Mouse (Mus musculus): ENCODE results near the gene Pemt. TPM values are rescaled to one million over a fixed set of nuclear protein-coding genes. Genes with fewer than 3 reads are reported as not detected.

Gene Pemt
- polyA plus RNA-seq, 1 experiment from 2014 or later: 6.0 TPM

DNA sequence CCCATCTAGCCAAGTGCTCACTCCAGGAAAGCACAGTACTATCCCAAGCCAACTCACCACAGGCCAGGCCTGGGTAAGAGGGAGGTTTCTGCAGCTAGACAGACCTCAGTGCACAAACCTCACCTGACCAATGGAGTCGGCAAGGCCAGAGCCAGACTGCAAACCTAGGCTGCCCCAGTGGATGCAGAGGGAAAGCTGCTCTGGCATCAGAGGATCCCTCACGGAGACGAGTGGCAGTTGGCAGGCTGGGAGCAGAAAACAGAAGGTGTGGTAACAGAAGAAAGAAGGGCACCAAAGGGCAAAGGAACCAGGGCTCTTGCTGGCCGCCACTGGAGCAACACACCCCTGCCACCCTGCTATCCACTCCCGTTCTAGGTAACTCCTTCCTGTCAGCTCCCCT, 20.1 kb downstream of the Pemt start:
- no peaks in the 10 kb centered on the region for H3K9me3 ChIP-seq (ENCODE audit: control insufficient read depth, low read length)
- no peaks in the 10 kb centered on the region for H3K27me3 ChIP-seq (ENCODE audit: control insufficient read depth, insufficient read depth, low read length)
- no peak overlapping the region for H3K9ac ChIP-seq (ENCODE audit: low read length)
- H3K4me3 ChIP-seq (ENCODE audit: low read depth, low read length): no peak overlapping the region
- H3K4me2 ChIP-seq: no peak overlapping the region
- no peaks in the 10 kb centered on the region for H3K4me1 ChIP-seq (ENCODE audit: control insufficient read depth, insufficient read depth, low read length)
- DNase-seq (ENCODE audit: low spot score, missing footprints) (no peak), ATAC-seq (ENCODE audit: low FRiP score) (no peak)
- no peak overlapping the region for H3K27ac ChIP-seq (ENCODE audit: low read depth, low read length)
- WGBS: 84% methylated on average over 5 of the region's 5 CpGs
- no peaks in the 10 kb centered on the region for H3K36me3 ChIP-seq (ENCODE audit: control insufficient read depth, insufficient read depth, low read length)

DNA sequence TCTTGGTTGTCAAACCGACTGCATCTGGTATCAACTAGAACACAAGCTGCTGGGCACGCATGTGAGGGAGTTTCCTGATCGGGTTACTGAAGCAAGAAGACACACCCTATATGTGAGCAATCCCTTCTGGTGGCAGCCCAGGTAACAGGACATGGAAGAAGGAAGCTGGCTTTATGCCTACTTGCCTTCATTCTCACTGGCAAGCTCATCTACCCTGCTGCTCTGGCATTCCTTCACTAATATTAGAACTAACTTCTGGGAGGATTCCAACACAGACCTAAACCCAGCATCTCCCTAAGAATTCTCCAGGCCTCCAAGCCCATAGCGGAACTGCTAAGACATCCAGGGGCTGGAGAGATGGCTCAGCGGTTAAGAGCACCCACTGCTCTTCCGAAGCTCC, 25.1 kb downstream of the Pemt start:
- Histone ChIP-seq H3K9me3 (ENCODE audit: control insufficient read depth, low read length) (no peaks in the 10 kb centered on the region), H3K9ac (ENCODE audit: low read length) (no peak overlapping the region), H3K4me1 (ENCODE audit: control insufficient read depth, insufficient read depth, low read length) (no peaks in the 10 kb centered on the region), H3K27ac (ENCODE audit: low read depth, low read length) (no peak overlapping the region), H3K36me3 (ENCODE audit: control insufficient read depth, insufficient read depth, low read length) (no peaks in the 10 kb centered on the region), H3K4me2 (no peak overlapping the region), H3K27me3 (ENCODE audit: control insufficient read depth, insufficient read depth, low read length) (no peaks in the 10 kb centered on the region), H3K4me3 (ENCODE audit: low read depth, low read length) (no peak overlapping the region)
- DNase-seq (ENCODE audit: low spot score, missing footprints): no peak
- no peak for ATAC-seq (ENCODE audit: low FRiP score)
- WGBS: 90% methylated on average over 6 of the region's 6 CpGs

DNA sequence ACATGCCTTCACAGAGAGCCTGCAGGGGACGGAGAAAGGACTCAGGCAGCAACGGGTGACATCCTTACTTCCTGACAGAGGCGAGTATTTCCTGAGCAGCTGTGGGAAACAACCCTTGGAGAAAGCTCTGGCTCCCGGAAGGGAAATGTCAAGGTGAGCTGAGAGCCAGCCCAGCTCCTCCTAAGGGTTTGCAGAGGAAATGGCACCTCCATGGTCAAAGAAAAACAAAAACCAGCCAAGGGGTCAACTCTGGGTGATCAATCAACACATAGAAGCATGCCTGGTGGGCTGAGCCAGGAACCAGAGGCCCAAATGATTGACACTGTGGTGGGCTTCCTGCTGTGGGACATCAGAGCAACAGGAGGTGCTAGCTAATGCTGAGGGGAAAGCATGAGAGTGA, 29.6 kb downstream of the Pemt start:
- DNase-seq (ENCODE audit: low spot score, missing footprints): no peak
- no peak for ATAC-seq (ENCODE audit: low FRiP score)
- 72% methylated on average over 4 of the region's 4 CpGs for WGBS

DNA sequence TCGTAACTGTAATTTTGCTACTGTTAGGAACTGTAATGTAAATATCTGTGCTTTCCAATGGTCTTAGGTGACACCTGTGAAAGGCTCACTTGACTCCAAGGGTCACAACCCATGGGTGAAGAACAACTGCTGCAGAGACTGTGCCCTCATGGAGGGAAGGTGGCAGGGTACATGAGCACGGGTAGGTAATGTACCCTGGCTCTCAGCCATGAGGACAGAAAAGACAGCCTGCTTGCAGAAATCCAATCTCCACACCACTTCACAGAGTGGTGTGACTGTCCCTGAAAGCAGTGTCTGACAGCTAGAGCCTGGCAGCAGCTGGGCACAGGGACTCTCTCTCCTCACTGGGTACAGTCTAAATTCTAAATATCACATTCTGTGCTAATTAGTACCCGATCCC, 34.8 kb downstream of the Pemt start:
- WGBS: 84% methylated on average over 3 of the region's 3 CpGs
- Histone ChIP-seq H3K36me3 (ENCODE audit: control insufficient read depth, insufficient read depth, low read length) (no peaks in the 10 kb centered on the region), H3K9ac (ENCODE audit: low read length) (no peak overlapping the region), H3K27ac (ENCODE audit: low read depth, low read length) (no peak overlapping the region), H3K4me1 (ENCODE audit: control insufficient read depth, insufficient read depth, low read length) (no peaks in the 10 kb centered on the region; the same call in 1 of the 2 replicates), H3K4me2 (no peak overlapping the region), H3K27me3 (ENCODE audit: control insufficient read depth, insufficient read depth, low read length) (no peaks in the 10 kb centered on the region), H3K4me3 (ENCODE audit: low read depth, low read length) (no peak overlapping the region), H3K9me3 (ENCODE audit: control insufficient read depth, low read length) (no peaks in the 10 kb centered on the region)
- no peak for ATAC-seq (ENCODE audit: low FRiP score)
- DNase-seq (ENCODE audit: low spot score, missing footprints): no peak

More for the DNA sequence above, 29.6 kb downstream of the Pemt start:
- Histone ChIP-seq H3K9ac (ENCODE audit: low read length) (no peak overlapping the region), H3K4me2 (no peak overlapping the region), H3K4me3 (ENCODE audit: low read depth, low read length) (no peak overlapping the region), H3K27me3 (ENCODE audit: control insufficient read depth, insufficient read depth, low read length) (no peaks in the 10 kb centered on the region), H3K27ac (ENCODE audit: low read depth, low read length) (no peak overlapping the region), H3K4me1 (ENCODE audit: control insufficient read depth, insufficient read depth, low read length) (no peaks in the 10 kb centered on the region), H3K36me3 (ENCODE audit: control insufficient read depth, insufficient read depth, low read length) (no peaks in the 10 kb centered on the region), H3K9me3 (ENCODE audit: control insufficient read depth, low read length) (no peaks in the 10 kb centered on the region)

DNA sequence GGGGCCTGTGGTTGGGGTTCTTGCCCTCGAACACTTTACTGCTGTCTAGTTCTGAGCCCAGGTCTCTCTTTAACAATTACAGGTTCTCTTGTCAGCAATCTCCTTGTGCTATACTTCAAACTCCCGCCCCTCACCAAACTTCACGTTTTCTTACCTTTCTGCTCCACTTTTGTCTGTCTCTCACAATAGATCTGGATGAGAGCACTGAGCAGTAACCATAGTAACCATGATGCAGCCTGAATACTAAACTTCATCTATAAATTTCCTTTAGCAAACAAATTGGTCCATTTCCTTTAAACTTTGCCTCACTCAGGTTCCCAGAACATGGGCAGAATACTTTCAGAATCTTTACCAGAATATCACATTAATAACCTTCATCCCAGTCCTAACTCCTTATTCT, 36.8 kb downstream of the Pemt start:
- Histone ChIP-seq H3K27me3 (ENCODE audit: control insufficient read depth, insufficient read depth, low read length) (no peaks in the 10 kb centered on the region), H3K9me3 (ENCODE audit: control insufficient read depth, low read length) (no peaks in the 10 kb centered on the region), H3K36me3 (ENCODE audit: control insufficient read depth, insufficient read depth, low read length) (no peaks in the 10 kb centered on the region), H3K27ac (ENCODE audit: low read depth, low read length) (no peak overlapping the region), H3K9ac (ENCODE audit: low read length) (no peak overlapping the region), H3K4me2 (no peak overlapping the region), H3K4me3 (ENCODE audit: low read depth, low read length) (no peak overlapping the region), H3K4me1 (ENCODE audit: control insufficient read depth, insufficient read depth, low read length) (no peaks in the 10 kb centered on the region; the same call in 1 of the 2 replicates)
- 54% methylated on average over 3 of the region's 3 CpGs for WGBS
- DNase-seq (ENCODE audit: low spot score, missing footprints): no peak
- no peak for ATAC-seq (ENCODE audit: low FRiP score)

DNA sequence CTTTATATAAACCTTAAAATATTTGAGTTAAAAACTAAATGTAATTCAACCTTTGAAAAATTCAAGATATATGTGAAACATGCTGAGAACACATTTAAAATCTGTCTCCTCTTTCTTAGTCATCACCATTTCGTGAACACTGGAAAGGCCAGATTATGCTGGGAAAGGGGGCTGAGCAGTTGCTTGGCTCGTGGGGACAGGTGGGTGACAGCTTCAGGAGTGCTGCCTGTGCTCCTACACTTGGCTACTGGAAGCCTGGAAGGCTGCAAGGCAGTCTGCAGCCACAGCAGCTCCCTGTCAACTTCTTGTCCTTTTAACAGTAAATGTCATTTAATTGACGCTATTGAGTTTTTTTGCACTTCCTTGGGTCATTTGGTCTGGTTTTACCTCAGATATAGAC, 40.4 kb downstream of the Pemt start:
- H3K9me3 ChIP-seq (ENCODE audit: control insufficient read depth, low read length): no peaks in the 10 kb centered on the region
- no peak overlapping the region for H3K4me3 ChIP-seq (ENCODE audit: low read depth, low read length)
- ATAC-seq (ENCODE audit: low FRiP score) (no peak), DNase-seq (ENCODE audit: low spot score, missing footprints) (no peak)
- H3K4me1 ChIP-seq (ENCODE audit: control insufficient read depth, insufficient read depth, low read length): no peaks in the 10 kb centered on the region; the same call in 1 of the 2 replicates
- H3K9ac ChIP-seq (ENCODE audit: low read length): no peak overlapping the region
- H3K27me3 ChIP-seq (ENCODE audit: control insufficient read depth, insufficient read depth, low read length): no peaks in the 10 kb centered on the region
- H3K4me2 ChIP-seq: no peak overlapping the region
- H3K36me3 ChIP-seq (ENCODE audit: control insufficient read depth, insufficient read depth, low read length): no peaks in the 10 kb centered on the region
- WGBS: 80% methylated on average over 3 of the region's 3 CpGs
- H3K27ac ChIP-seq (ENCODE audit: low read depth, low read length): no peak overlapping the region

DNA sequence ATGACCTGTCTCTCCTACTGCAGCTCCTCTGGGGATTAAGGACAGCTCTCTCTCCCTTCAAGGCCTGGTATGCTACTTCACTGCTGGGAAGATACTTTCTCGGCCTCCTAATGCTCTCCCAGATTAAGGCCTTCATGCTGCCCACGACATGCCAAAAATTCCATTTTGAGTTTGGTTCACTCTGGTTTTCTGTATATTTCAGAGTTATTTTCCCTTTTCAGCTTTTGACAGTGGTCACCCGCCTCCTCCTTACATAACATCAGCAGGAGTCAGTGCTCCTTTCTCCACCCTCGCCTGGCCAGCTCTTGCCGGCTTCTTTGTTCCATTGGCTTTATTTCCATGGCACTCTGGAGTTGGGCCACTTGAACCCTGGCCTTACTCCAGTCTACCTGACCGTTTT, 41.6 kb downstream of the Pemt start:
- no peak overlapping the region for H3K4me3 ChIP-seq (ENCODE audit: low read depth, low read length)
- no peaks in the 10 kb centered on the region; the same call in 1 of the 2 replicates for H3K4me1 ChIP-seq (ENCODE audit: control insufficient read depth, insufficient read depth, low read length)
- no peaks in the 10 kb centered on the region for H3K27me3 ChIP-seq (ENCODE audit: control insufficient read depth, insufficient read depth, low read length)
- H3K36me3 ChIP-seq (ENCODE audit: control insufficient read depth, insufficient read depth, low read length): no peaks in the 10 kb centered on the region
- ATAC-seq (ENCODE audit: low FRiP score): no peak
- no peak overlapping the region for H3K9ac ChIP-seq (ENCODE audit: low read length)
- 74% methylated on average over 6 of the region's 6 CpGs for WGBS
- no peak for DNase-seq (ENCODE audit: low spot score, missing footprints)
- no peak overlapping the region for H3K27ac ChIP-seq (ENCODE audit: low read depth, low read length)
- H3K4me2 ChIP-seq: no peak overlapping the region
- H3K9me3 ChIP-seq (ENCODE audit: control insufficient read depth, low read length): no peaks in the 10 kb centered on the region

DNA sequence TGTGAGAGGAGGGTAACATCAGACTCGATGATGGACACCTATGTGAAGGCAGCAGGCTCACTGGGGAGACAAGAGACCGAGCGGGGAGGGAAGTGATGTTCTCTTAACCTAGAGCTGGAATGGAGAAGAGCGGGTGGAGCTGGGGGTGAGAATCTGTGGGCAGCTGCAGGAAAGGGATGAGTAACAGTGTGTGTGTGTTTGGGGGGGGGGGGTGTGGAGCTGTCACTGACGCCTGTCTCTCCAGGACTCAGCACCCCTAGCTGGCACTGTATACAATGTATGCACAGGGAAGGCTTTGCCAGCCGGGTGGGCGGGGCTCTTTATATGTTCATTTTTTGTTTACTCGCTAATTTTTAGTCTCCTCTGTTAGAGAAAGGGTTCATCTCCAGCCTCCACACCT, 42.5 kb downstream of the Pemt start:
- H3K4me2 ChIP-seq: no peak overlapping the region
- no peak overlapping the region for H3K4me3 ChIP-seq (ENCODE audit: low read depth, low read length)
- H3K27me3 ChIP-seq (ENCODE audit: control insufficient read depth, insufficient read depth, low read length): no peaks in the 10 kb centered on the region
- no peak overlapping the region for H3K27ac ChIP-seq (ENCODE audit: low read depth, low read length)
- H3K4me1 ChIP-seq (ENCODE audit: control insufficient read depth, insufficient read depth, low read length): no peaks in the 10 kb centered on the region
- H3K9me3 ChIP-seq (ENCODE audit: control insufficient read depth, low read length): no peaks in the 10 kb centered on the region
- no peak for ATAC-seq (ENCODE audit: low FRiP score)
- DNase-seq (ENCODE audit: low spot score, missing footprints): no peak
- H3K36me3 ChIP-seq (ENCODE audit: control insufficient read depth, insufficient read depth, low read length): no peaks in the 10 kb centered on the region
- no peak overlapping the region for H3K9ac ChIP-seq (ENCODE audit: low read length)
- 85% methylated on average over 8 of the region's 8 CpGs for WGBS

DNA sequence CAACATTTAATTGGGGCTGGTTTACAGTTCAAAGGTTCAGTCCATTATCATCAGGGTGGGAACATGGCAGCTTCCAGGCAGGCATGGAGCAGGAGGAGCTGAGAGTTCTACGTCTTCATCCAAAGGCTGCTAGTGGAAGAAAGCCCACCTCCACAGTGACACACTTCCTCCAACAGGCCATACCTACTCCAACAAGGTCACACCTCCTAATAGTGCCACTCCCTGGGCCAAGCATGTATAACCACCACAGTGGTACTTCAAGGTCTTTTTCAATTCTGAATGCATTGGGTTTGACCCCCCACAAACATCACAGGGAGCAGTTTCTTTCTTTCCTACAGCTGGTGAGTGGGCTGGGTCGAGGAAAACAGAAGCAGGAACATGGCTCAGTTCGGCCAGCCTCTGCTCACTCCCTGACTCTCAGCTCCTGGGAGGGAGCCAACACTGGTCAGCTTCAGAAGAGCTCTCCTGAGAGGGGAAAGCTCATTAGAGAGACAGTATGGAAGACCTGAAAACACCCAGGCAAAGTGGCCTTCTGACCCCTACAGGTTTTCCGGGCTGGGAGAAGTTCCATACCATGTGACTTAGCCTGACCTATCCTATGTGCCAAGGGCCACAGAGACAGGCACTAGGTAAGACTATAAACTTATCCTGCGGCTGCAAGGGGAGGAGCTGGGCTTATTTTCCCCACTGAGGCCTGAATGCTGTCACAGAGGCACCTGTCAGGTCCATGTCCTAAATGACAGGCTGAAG, 44.9 kb downstream of the Pemt start:
- ATAC-seq (ENCODE audit: low FRiP score): no peak
- H3K4me2 ChIP-seq: no peak overlapping the region
- H3K27me3 ChIP-seq (ENCODE audit: control insufficient read depth, insufficient read depth, low read length): no peaks in the 10 kb centered on the region
- H3K4me3 ChIP-seq (ENCODE audit: low read depth, low read length): no peak overlapping the region
- 85% methylated on average over 5 of the region's 5 CpGs for WGBS
- H3K36me3 ChIP-seq (ENCODE audit: control insufficient read depth, insufficient read depth, low read length): no peaks in the 10 kb centered on the region
- H3K27ac ChIP-seq (ENCODE audit: low read depth, low read length): no peak overlapping the region
- no peaks in the 10 kb centered on the region for H3K9me3 ChIP-seq (ENCODE audit: control insufficient read depth, low read length)
- no peak for DNase-seq (ENCODE audit: low spot score, missing footprints)
- H3K4me1 ChIP-seq (ENCODE audit: control insufficient read depth, insufficient read depth, low read length): no peaks in the 10 kb centered on the region
- no peak overlapping the region for H3K9ac ChIP-seq (ENCODE audit: low read length)
